Mouse (Mus musculus): Measurements from ENCODE around the gene Gm43951. TPM values are rescaled to one million over a fixed set of nuclear protein-coding genes. Genes with fewer than 3 reads are reported as not detected.

Gm43951 gene
- total and polyA plus RNA-seq, 3 experiments: 1.5 to 2.0 TPM; not detected in 1

- H3K27ac ChIP-seq (ENCODE audit: control insufficient read depth, low read depth, low read length): no peak overlapping the region
- H3K79me2 ChIP-seq (ENCODE audit: control insufficient read depth, insufficient read depth, low read length, poor library complexity): 0 out of 2 replicates have a peak, but pooled peaks cover 1% of the 10 kb centered on the region
- H3K9me3 ChIP-seq (replicated peaks; ENCODE audit: insufficient read depth, low read length): no peaks in the 10 kb centered on the region
- H3K4me3 ChIP-seq (ENCODE audit: control insufficient read depth in 1 of 2, insufficient read depth in 1 of 2, low read depth in 2 of 2, low read length in 2 of 2): no peak overlapping the region
- DNase-seq (ENCODE audit: low read depth, low spot score): no peak
- H3K27me3 ChIP-seq (ENCODE audit: control insufficient read depth in 1 of 2, insufficient read depth in 2 of 2, low read length in 2 of 2): no peaks in the 10 kb centered on the region
- H3K9ac ChIP-seq (ENCODE audit: control insufficient read depth, low read depth, low read length, poor library complexity, severe bottlenecking): no peak overlapping the region
- TF ChIP-seq SIN3A (IDR thresholded peaks at IDR 0.05; ENCODE audit: low read length) (no peak), CHD2 (IDR thresholded peaks at IDR 0.05; ENCODE audit: low read length) (no peak), BHLHE40 (IDR thresholded peaks at IDR 0.05; ENCODE audit: borderline replicate concordance, low read depth, low read length) (no peak), MAZ (IDR thresholded peaks at IDR 0.05; ENCODE audit: low read depth, low read length) (no peak), NRF1 (IDR thresholded peaks at IDR 0.05; ENCODE audit: insufficient read depth, low read depth, low read length, poor library complexity, severe bottlenecking) (no peak), TBP (IDR thresholded peaks at IDR 0.05; ENCODE audit: low read depth, low read length) (no peak), MEF2A (IDR thresholded peaks at IDR 0.05; ENCODE audit: extremely low read depth, insufficient replicate concordance, low read depth, low read length, poor library complexity, severe bottlenecking) (no peak), ZMIZ1 (IDR thresholded peaks at IDR 0.05; ENCODE audit: low read depth, low read length) (no peak)
- peaks cover 0 to 23% of the 10 kb centered on the region in 2 experiments; a peak in 2 of 4 replicates for H3K36me3 ChIP-seq (ENCODE audit: control insufficient read depth in 1 of 2, insufficient read depth in 2 of 2, low read length in 2 of 2)
- H3K4me1 ChIP-seq (ENCODE audit: control insufficient read depth in 1 of 2, insufficient read depth in 2 of 2, low read length in 2 of 2): no peaks in the 10 kb centered on the region
Measured at GRCm38 (mm10) chr11:72184252-72184651, 22.4 kb downstream of the Gm43951 start.

- DNase-seq (ENCODE audit: low read depth, low spot score): no peak
- Histone ChIP-seq H3K9me3 (replicated peaks; ENCODE audit: insufficient read depth, low read length) (no peaks in the 10 kb centered on the region), H3K4me3 (ENCODE audit: control insufficient read depth in 1 of 2, insufficient read depth in 1 of 2, low read depth in 2 of 2, low read length in 2 of 2) (no peak overlapping the region), H3K79me2 (ENCODE audit: control insufficient read depth, insufficient read depth, low read length, poor library complexity) (0 out of 2 replicates have a peak, but pooled peaks cover 1% of the 10 kb centered on the region), H3K27ac (ENCODE audit: control insufficient read depth, low read depth, low read length) (no peak overlapping the region), H3K9ac (ENCODE audit: control insufficient read depth, low read depth, low read length, poor library complexity, severe bottlenecking) (no peak overlapping the region), H3K36me3 (ENCODE audit: control insufficient read depth in 1 of 2, insufficient read depth in 2 of 2, low read length in 2 of 2) (peaks cover 0 to 19% of the 10 kb centered on the region in 2 experiments; a peak in 2 of 4 replicates), H3K27me3 (ENCODE audit: control insufficient read depth in 1 of 2, insufficient read depth in 2 of 2, low read length in 2 of 2) (no peaks in the 10 kb centered on the region), H3K4me1 (ENCODE audit: control insufficient read depth in 1 of 2, insufficient read depth in 2 of 2, low read length in 2 of 2) (no peaks in the 10 kb centered on the region)
- TF ChIP-seq POLR2AphosphoS2 (IDR thresholded peaks at IDR 0.05; ENCODE audit: low read length) (no peak), ZMIZ1 (IDR thresholded peaks at IDR 0.05; ENCODE audit: low read depth, low read length) (no peak), SIN3A (IDR thresholded peaks at IDR 0.05; ENCODE audit: low read length) (no peak), MAX (IDR thresholded peaks at IDR 0.05; ENCODE audit: low read length) (no peak), EP300 (IDR thresholded peaks at IDR 0.05; ENCODE audit: low read depth in 1 of 2, low read length in 2 of 2) (no peak), ZC3H11A (IDR thresholded peaks at IDR 0.05; ENCODE audit: low read depth, low read length) (no peak), SMC3 (IDR thresholded peaks at IDR 0.05; ENCODE audit: low read depth, low read length) (no peak), MXI1 (IDR thresholded peaks at IDR 0.05; ENCODE audit: low read depth, low read length) (no peak), HCFC1 (IDR thresholded peaks at IDR 0.05; ENCODE audit: low read depth, low read length) (no peak)
Measured at GRCm38 (mm10) chr11:72181136-72181535, 25.5 kb downstream of the Gm43951 start.

Measured in MEL (cell line).